Mouse (Mus musculus) Patski (cell line): ENCODE measurements at regions not wholly inside any gene's neighbourhood (a gene's known extent, or its start where the extent isn't known, plus 50 kb on each side); places are given as distances from the start of the nearest gene placed in this dataset.

ENCODE experiments used
- ATAC-seq: fragments of 100-300 bp; one replicate; pipeline ENCODE4 v1.8.0; 2021
- CTCF ChIA-PET: fragments of 350-600 bp; sonication (Branson Sonifier 250); formaldehyde crosslinking; loops from one replicate; lab custom pipeline; 2022; ENCODE audit warnings: inconsistent platforms; lab: Charles Lee
- POLR2A ChIA-PET: fragments of 350-600 bp; sonication (Branson Sonifier 250); formaldehyde crosslinking; loops from one replicate; lab custom pipeline; 2022; ENCODE audit warnings: antibody characterized with exemption, inconsistent platforms; lab: Charles Lee
- DNase-seq: peaks from one replicate; pipeline ENCODE4 v3.0.0-alpha.2; 2011; ENCODE audit warnings: low read depth, low spot score
- H3K27me3 ChIP-seq: fragments of 371-371 bp; one replicate; pipeline ENCODE4 v1.5.1; 2021
- CTCF ChIP-seq: fragments of 100-300 bp; IDR thresholded peaks from one replicate; pipeline ENCODE4 v1.5.1; 2021
- in situ Hi-C: fragments of 300-500 bp; cut with MboI; formaldehyde crosslinking; loops from 3 replicates; pipeline ENCODE4 v1.11.1; 2018; ENCODE audit warnings: low pct_unique_long_range_greater_than_20kb, mixed read lengths

DNA sequence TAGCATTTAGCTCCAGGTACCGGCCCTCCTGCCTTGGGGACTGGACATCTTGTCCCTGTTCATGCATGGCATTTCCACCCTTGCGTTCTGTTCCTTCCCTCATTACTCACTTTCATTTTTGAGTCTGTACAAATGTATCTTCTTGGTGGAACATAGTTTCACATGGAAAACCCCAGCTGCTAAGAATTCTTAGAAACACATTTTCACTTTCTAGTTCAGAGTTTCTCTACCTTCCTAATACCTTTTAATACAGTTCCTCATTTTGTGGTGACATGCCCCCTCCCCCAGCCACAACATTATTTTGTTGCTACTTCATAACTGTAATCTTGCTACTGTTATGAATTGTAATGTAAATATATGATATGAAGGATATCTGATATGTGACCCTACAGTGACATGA lies 169.9 kb downstream of the Cemip2 start:
- no peaks in the 10 kb centered on the region for H3K27me3 ChIP-seq
- ATAC-seq (no peak), DNase-seq (no peak)
- TF ChIP-seq CTCF, result no peak
- CTCF ChIA-PET, result no interaction called here
- in situ Hi-C loops, result no loop called here
- POLR2A ChIA-PET, result no interaction called here

DNA sequence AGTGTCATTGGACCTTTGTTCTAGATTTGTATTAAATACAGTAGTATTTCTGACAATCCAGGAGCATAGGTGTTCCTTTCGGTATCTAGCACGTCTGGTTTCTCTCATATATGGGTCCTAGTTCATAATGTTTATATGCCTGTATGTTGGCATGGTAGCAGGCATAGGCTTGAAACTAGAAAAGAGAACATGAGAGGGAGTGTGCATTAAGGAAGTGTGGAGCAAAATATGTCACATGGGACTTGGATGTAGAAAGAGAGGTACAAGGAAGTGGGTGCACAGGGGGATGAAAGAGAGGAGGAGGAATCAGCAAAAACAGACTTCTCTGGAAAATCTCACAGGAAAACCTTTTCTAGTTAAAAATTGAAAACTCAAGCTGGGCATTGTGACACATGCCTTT lies 176.2 kb upstream of the Trpm3 start:
- H3K27me3 ChIP-seq, result peaks cover 11% of the 10 kb centered on the region
- ATAC-seq (no peak), DNase-seq (no peak)
- POLR2A ChIA-PET, result no interaction called here
- no peak for TF ChIP-seq CTCF
- in situ Hi-C loops, result no loop called here
- CTCF ChIA-PET, result no interaction called here

- POLR2A ChIA-PET, result interaction anchor here (0.7 kb wide), 1 partner anchor 14 kb away, joined by 4 read pairs; no protein-coding TSS in a partner anchor
- in situ Hi-C loops, result no loop called here
- TF ChIP-seq CTCF, result no peak
- H3K27me3 ChIP-seq, result peaks cover 6% of the 10 kb centered on the region
- CTCF ChIA-PET, result interaction anchor here (0.7 kb wide), 1 partner anchor 102 kb away, joined by 3 read pairs; no protein-coding TSS in a partner anchor
- ATAC-seq, result no peak
- no peak for DNase-seq
These were observed 149.0 kb upstream of the Trpm3 start for GRCm38 (mm10) chr19:21989857-21990256.

DNA sequence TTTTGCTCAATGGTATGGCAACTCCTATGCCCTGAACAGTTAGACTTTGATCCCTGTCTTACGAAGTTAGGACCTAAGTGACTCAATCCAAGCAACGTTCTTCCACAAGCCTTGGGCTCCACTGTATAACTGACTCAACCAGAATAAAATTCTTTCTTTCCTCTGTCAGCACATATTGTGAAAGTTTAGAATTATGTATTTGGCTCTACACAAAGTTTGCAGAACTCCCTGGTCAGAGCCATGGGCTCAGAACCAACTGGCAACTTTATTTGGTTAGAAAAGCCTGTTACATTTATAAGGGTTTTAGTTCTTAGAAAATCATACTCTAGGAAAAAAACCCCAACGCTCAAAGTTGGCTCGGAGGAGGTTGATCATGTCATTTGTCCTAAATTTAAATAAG lies 147.9 kb upstream of the Trpm3 start:
- DNase-seq (no peak), ATAC-seq (no peak)
- ChIA-PET CTCF (no interaction called here), POLR2A (no interaction called here)
- TF ChIP-seq CTCF, result no peak
- in situ Hi-C loops, result no loop called here
- peaks cover 11% of the 10 kb centered on the region for H3K27me3 ChIP-seq

- ATAC-seq (no peak), DNase-seq (no peak)
- ChIA-PET CTCF (no interaction called here), POLR2A (no interaction called here)
- TF ChIP-seq CTCF, result no peak
- in situ Hi-C loops, result no loop called here
- peaks cover 11% of the 10 kb centered on the region for H3K27me3 ChIP-seq
These were observed 147.4 kb upstream of the Trpm3 start for GRCm38 (mm10) chr19:21991413-21991812.

DNA sequence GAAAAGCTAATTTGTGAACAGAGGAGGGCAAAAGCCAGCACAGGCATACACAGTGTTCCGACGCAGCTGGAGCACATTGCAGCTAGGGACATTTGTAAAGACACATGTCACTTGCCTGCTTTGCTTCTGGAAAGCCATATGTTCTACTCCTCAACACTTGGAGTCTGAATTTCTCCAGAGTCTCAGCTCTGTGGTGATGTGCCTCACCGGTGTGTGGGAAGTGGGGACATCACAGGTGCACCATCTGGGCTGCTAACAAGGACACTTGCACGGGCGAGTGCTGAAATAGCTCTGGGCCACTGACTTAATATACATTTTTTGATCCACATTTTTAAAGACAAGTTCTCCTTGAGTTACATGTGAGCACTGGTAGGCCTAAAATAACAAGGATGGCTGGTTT lies 139.2 kb upstream of the Trpm3 start:
- DNase-seq (no peak), ATAC-seq (no peak)
- in situ Hi-C loops, result no loop called here
- ChIA-PET CTCF (interaction anchor here (0.9 to 1.6 kb wide), 2 partner anchors 9 to 102 kb away, joined by 3 to 4 read pairs; no protein-coding TSS in a partner anchor), POLR2A (no interaction called here)
- H3K27me3 ChIP-seq, result peaks cover 19% of the 10 kb centered on the region
- no peak for TF ChIP-seq CTCF

DNA sequence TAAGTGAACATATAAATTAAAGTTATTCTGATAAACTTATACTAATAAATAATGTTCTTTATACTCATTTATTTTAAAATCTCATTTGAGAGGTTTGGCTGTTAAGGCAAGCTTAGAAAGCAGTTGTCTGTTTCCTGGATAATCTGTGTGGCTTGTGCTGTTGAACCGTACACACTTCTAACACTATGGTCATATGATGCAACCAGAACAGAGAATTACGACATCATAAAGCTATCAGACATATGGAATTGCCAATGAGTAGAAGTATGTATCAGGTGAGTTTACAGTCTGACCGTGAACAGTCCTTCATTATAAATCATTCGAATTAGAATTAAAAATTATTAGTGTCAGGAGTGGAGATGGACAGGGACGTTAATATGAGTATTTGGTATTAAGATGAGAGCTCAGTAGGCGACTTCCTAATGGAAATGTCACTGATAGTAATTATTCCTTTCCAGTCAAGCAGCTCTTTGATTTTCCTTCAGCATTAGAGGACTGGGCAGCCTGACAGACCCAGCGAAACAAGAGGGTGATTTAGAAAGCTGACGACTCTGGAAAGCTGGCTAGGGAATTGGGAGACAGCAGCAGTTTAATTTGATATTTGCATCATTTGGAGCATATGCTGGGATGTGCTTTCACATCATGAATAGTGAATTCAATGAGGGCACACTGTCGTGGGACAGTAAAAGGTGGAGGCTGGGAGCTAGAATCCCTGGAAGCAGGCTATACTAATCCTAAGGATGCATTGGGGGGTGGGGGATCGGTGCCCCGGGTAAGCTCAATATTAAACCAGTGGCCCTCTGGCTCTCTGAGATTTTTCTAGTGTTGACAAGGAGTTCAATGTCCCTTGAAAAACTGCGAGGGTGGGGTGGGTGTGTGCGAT lies 130.6 kb upstream of the Trpm3 start:
- ChIA-PET POLR2A (no interaction called here), CTCF (interaction anchor here (1.1 kb wide), 1 partner anchor 9 kb away, joined by 4 read pairs; no protein-coding TSS in a partner anchor)
- TF ChIP-seq CTCF, result no peak
- in situ Hi-C loops, result no loop called here
- ATAC-seq, result no peak
- no peak for DNase-seq
- H3K27me3 ChIP-seq, result peaks cover 22% of the 10 kb centered on the region

GRCm38 (mm10) chr19:22010239-22010638 lies 128.6 kb upstream of the Trpm3 start:
- no peak for TF ChIP-seq CTCF
- CTCF ChIA-PET, result no interaction called here
- ATAC-seq, result no peak
- H3K27me3 ChIP-seq, result peaks cover 25% of the 10 kb centered on the region
- in situ Hi-C loops, result no loop called here
- POLR2A ChIA-PET, result no interaction called here
- DNase-seq, result no peak

DNA sequence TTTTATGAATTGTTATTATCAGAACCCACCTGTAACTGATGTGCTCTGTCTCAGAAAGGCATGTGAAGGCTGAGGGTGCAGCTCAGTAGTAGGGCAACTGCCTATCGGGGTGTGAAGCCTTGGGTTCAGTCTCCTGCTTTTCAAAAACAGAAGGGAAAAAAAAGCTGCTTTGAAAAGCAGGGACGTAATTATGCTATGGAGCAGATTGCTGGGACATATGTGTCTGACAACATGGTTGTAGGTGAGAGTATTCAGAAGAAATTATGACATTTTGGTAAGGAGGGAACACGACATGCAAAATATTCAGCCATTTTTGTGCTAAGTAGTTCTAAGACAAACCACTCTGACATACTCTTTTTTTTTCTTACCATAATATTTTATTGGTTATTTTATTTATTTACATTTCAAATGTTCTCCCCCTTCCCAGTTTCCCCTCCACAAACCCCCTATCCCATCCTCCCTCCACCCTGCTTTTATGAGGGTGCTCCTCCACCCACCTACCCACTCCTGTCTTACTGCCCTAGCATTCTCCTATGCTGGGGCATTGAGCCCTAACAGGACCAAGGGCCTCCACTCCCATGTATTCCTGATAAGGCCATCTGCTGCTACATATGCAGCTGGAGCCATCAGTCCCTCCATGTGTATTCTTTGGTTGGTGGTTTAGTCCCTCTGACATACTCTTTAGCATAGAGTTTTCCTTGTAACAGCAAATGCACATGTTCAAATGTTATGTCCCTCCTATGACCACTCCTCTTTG lies 122.8 kb upstream of the Trpm3 start:
- ChIA-PET CTCF (no interaction called here), POLR2A (interaction anchor here (0.6 kb wide), 1 partner anchor 12 kb away, joined by 3 read pairs; no protein-coding TSS in a partner anchor)
- ATAC-seq (no peak), DNase-seq (no peak)
- peaks cover 8% of the 10 kb centered on the region for H3K27me3 ChIP-seq
- TF ChIP-seq CTCF, result no peak
- in situ Hi-C loops, result no loop called here

- ATAC-seq, result no peak
- no peak for DNase-seq
- no peak for TF ChIP-seq CTCF
These were observed 121.4 kb upstream of the Trpm3 start for GRCm38 (mm10) chr19:22017425-22017824.

DNA sequence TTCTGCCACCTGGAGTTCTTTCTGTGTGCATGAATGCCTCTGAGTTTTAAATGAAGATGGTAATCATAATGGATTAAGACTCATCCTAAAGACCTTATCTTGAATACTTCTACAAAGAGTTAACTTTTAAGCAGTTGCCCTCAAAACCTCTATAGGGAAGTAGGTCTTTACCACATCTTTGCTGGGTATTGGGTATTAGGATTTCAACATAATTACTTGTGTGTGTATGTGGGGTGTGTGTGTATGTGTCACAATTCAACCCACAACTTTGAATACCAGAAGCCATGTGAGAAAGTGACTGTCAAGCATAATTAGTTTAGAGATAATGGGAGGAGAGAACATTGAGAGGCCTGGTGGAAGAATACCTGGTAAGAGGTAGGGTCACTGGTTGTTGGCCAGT lies 111.3 kb upstream of the Trpm3 start:
- no peak for DNase-seq
- in situ Hi-C loops, result no loop called here
- ChIA-PET POLR2A (no interaction called here), CTCF (no interaction called here)
- TF ChIP-seq CTCF, result no peak
- ATAC-seq, result no peak
- H3K27me3 ChIP-seq, result peaks cover 8% of the 10 kb centered on the region

More at GRCm38 (mm10) chr19:22017425-22017824, 121.4 kb upstream of the Trpm3 start:
- in situ Hi-C loops, result no loop called here
- ChIA-PET POLR2A (no interaction called here), CTCF (no interaction called here)
- H3K27me3 ChIP-seq, result peaks cover 5% of the 10 kb centered on the region
